Mouse (Mus musculus): ENCODE data around the gene Nedd4. TPM values are rescaled to one million over a fixed set of nuclear protein-coding genes. Genes with fewer than 3 reads are reported as not detected.
A peak's percentile ranks its signal among the peaks of the same experiment; 100 is the strongest.

Nedd4 gene
- total RNA-seq, 1 experiment from 2014 or later, result 493 TPM

DNA sequence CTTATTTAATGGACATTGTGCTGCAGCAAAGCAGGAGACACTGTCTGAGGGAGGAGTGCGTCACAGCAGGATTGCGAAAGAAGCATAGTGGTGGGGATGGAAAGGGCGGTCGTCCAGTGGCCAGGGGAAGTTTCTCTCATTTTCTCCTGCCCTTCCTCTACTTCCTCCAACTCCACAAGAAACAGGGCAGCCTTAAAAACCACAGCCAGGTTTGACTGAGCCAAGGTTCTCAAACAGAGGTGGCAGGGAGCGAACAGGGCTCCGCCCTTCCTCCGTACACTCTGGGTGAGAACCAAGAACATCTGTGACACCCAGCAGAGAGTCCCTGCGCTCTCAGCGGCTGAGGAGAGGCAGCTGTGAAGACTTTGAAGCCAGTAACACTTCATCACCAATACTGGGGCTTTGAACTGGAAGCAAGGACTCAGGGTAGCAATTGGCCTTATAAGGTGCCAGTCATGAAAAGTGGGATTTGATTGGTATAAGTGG is 135.0 kb downstream of the Nedd4 start:
- peak; percentile 28 for DNase-seq

Other genes with a start within 250 kb of the Nedd4 start
- gene Mns1, start 224.3 kb upstream of the Nedd4 start, total RNA-seq (2021), result 3.9 and 6.8 TPM in 2 replicates
- 6.7 and 8.6 TPM in 2 replicates for gene Tex9, start 170.1 kb upstream of the Nedd4 start, total RNA-seq (2021)
- gene Rfx7, start 130.1 kb upstream of the Nedd4 start, total RNA-seq (2021), result 22.4 and 26.7 TPM in 2 replicates
- 0.22 and 0.45 TPM in 2 replicates for gene Prtg, start 144.5 kb downstream of the Nedd4 start, total RNA-seq (2021)

All from adrenal gland, postnatal 14 days (tissue).